In the genomic region with DNA sequence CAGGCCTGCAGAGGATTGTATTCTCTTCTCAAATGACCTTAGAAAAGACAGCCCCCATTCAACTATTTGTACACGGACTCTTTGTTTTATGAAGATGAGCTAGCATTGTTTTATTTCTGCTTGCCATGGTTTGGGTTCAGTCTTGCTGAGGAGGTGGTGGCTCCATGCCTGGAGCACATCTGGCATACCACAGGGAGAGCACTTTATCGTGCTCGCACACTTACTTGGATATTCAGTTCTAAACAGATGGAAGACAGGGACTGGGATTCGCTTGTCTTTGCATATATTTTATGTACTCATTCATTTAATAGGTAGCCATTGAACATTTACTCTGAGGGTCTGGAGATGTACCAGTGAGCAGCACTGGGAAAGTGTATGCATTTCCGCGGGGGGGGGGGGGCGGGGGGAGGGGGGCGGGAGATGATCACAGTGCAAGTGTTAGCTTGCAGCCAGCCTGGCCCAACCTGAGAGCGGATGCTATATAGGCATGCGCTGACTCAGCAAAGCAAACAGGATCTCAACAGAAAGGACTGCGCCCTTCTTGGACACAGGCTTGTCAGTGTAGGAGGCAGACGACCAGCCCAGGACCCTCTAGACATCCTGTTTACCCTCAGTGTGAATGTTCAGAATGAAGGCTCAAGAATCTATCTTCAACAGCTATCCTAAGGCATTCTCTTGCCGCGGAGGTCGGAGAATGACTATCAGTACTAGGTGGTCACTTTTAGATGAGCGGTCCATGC, we compare ENCODE assay signal across 24 mouse cellular contexts. TPM values are rescaled to one million over a fixed set of nuclear protein-coding genes. Genes with fewer than 3 reads are reported as not detected.
DNase-seq lines count a peak whose midpoint lies in the region; ATAC-seq and TF ChIP-seq lines count a peak whose summit lies in the region.
"Had no signal": no experiment of that assay in that cellular context is flagged by ENCODE, and none has a peak within 500 bp of the region (broad histone marks: within the 10 kb centered on the region; RNA-seq: fewer than 3 reads in every experiment).

No protein-coding gene starts in this region.

- no peak for TF ChIP-seq POLR2A in brain, embryonic 14.5 days (IDR thresholded peaks at IDR 0.05; ENCODE audit: borderline replicate concordance, extremely low read depth, insufficient read depth, insufficient read length, poor library complexity, severe bottlenecking)

- peak; percentile 37; the same call in 1 of the 2 replicates for ATAC-seq in hindbrain, embryonic 14.5 days (ENCODE audit: low FRiP score)
- ATAC-seq in hindbrain, postnatal 0 days, result no peak
- ATAC-seq in neural tube, embryonic 13.5 days (ENCODE audit: low read depth), result peak; percentile 65
- ATAC-seq: activated CD4-positive, CD25-positive, alpha-beta regulatory T cell, adult 4 months; CD4-positive, CD25-positive, alpha-beta regulatory T cell, adult 4 months; intestine, embryonic 16.5 days; Patski had no signal

- WGBS in hindbrain, embryonic 14.5 days, result 82% methylated on average over 16 of the region's 16 CpGs
- 75% methylated on average over 15 of the region's 16 CpGs for WGBS in hindbrain, postnatal 0 days
- WGBS in neural tube, embryonic 13.5 days, result 79% methylated on average over 16 of the region's 16 CpGs

- no peak overlapping the region for H3K4me2 ChIP-seq in hindbrain, embryonic 14.5 days (replicated peaks)
- no peak overlapping the region for H3K4me2 ChIP-seq in hindbrain, postnatal 0 days (ENCODE audit: low read depth, low read length)
- H3K4me2 ChIP-seq in neural tube, embryonic 13.5 days, result no peak overlapping the region
- H3K4me2 ChIP-seq: embryonic facial prominence, embryonic 12.5 days; heart, embryonic 15.5 days had no signal

- DNase-seq in hindbrain, embryonic 14.5 days (ENCODE audit: low spot score), result no peak
- DNase-seq in hindbrain, postnatal 0 days (ENCODE audit: low spot score), result no peak
- DNase-seq in neural tube, embryonic 10.5 days (ENCODE audit: extremely low spot score, low spot score), result no peak
- peak; percentile 16 for DNase-seq in brain, embryonic 14.5 days (ENCODE audit: low read depth)
- DNase-seq in thymus, postnatal 14 days, result no peak
- no peak for DNase-seq in B cell, adult 2 months
- DNase-seq: adrenal gland, postnatal 14 days; cerebellum, adult 11 months; cerebellum, adult 8-10 months; cerebellum, postnatal 14 days; gastrocnemius, postnatal 36 days; heart, adult 18-20 months; heart, postnatal 14 days; kidney, adult 2 months had no signal

- no peaks in the 10 kb centered on the region for H3K27me3 ChIP-seq in hindbrain, embryonic 14.5 days (ENCODE audit: control insufficient read depth, insufficient read depth, low read length)
- no peaks in the 10 kb centered on the region for H3K27me3 ChIP-seq in hindbrain, postnatal 0 days (ENCODE audit: insufficient read depth, low read length)
- H3K27me3 ChIP-seq in neural tube, embryonic 13.5 days, result no peaks in the 10 kb centered on the region
- H3K27me3 ChIP-seq: embryonic facial prominence, embryonic 12.5 days; heart, embryonic 15.5 days had no signal

- H3K4me1 ChIP-seq in hindbrain, embryonic 14.5 days (replicated peaks; ENCODE audit: control insufficient read depth, insufficient read depth, low read length), result no peaks in the 10 kb centered on the region
- H3K4me1 ChIP-seq in hindbrain, postnatal 0 days (ENCODE audit: insufficient read depth, low read length), result no peaks in the 10 kb centered on the region
- no peaks in the 10 kb centered on the region for H3K4me1 ChIP-seq in neural tube, embryonic 13.5 days (replicated peaks)

- H3K27ac ChIP-seq in hindbrain, embryonic 14.5 days, result no peak overlapping the region
- no peak overlapping the region for H3K27ac ChIP-seq in hindbrain, postnatal 0 days
- 0 out of 2 replicates have a peak overlapping the region, but pooled peaks have one; percentile 9 for H3K27ac ChIP-seq in neural tube, embryonic 13.5 days (replicated peaks)
- H3K27ac ChIP-seq: embryonic facial prominence, embryonic 12.5 days; heart, embryonic 10.5 days; heart, embryonic 15.5 days had no signal

- H3K36me3 ChIP-seq in hindbrain, embryonic 14.5 days (replicated peaks; ENCODE audit: control insufficient read depth, insufficient read depth), result no peaks in the 10 kb centered on the region
- no peaks in the 10 kb centered on the region for H3K36me3 ChIP-seq in hindbrain, postnatal 0 days (ENCODE audit: insufficient read depth, low read length)
- H3K36me3 ChIP-seq in neural tube, embryonic 13.5 days, result no peaks in the 10 kb centered on the region
- H3K36me3 ChIP-seq: embryonic facial prominence, embryonic 12.5 days; heart, embryonic 10.5 days; heart, embryonic 15.5 days had no signal

- no peak overlapping the region for H3K9ac ChIP-seq in hindbrain, embryonic 14.5 days
- no peak overlapping the region for H3K9ac ChIP-seq in hindbrain, postnatal 0 days (replicated peaks; ENCODE audit: low read length)
- H3K9ac ChIP-seq in neural tube, embryonic 13.5 days, result no peak overlapping the region
- H3K9ac ChIP-seq: embryonic facial prominence, embryonic 12.5 days; forebrain, postnatal 0 days; heart, embryonic 15.5 days had no signal

- TF ChIP-seq CTCF in hindbrain, postnatal 0 days (IDR thresholded peaks at IDR 0.05; ENCODE audit: low read depth), result no peak
- TF ChIP-seq CTCF in brain, embryonic 14.5 days (IDR thresholded peaks at IDR 0.05; ENCODE audit: borderline replicate concordance, extremely low read depth, insufficient read depth, insufficient read length), result no peak

- no peaks in the 10 kb centered on the region for H3K9me3 ChIP-seq in hindbrain, embryonic 14.5 days (ENCODE audit: control insufficient read depth, low read length)
- H3K9me3 ChIP-seq in hindbrain, postnatal 0 days (ENCODE audit: low read length), result no peaks in the 10 kb centered on the region
- no peaks in the 10 kb centered on the region for H3K9me3 ChIP-seq in neural tube, embryonic 13.5 days
- H3K9me3 ChIP-seq: embryonic facial prominence, embryonic 12.5 days; heart, embryonic 10.5 days; heart, embryonic 15.5 days had no signal

- no peak overlapping the region for H3K4me3 ChIP-seq in hindbrain, embryonic 14.5 days (replicated peaks; ENCODE audit: low read length)
- H3K4me3 ChIP-seq in hindbrain, postnatal 0 days (ENCODE audit: low read length), result no peak overlapping the region
- H3K4me3 ChIP-seq in neural tube, embryonic 13.5 days, result no peak overlapping the region
- H3K4me3 ChIP-seq: embryonic facial prominence, embryonic 12.5 days; heart, embryonic 10.5 days; heart, embryonic 15.5 days had no signal

RNA-seq across cellular contexts. Expression of a gene that starts 35.5 kb away (rescaled TPM):
- 0.55 TPM in 1 of 2 replicates, not detected in the other for polyA plus RNA-seq in hindbrain, embryonic 14.5 days (2014; fragmentation: Nextera tagmentation; extraction: Ambion mirVana)
- not detected in 2 replicates for total RNA-seq in hindbrain, postnatal 0 days (2014; rRNA removed)
- 0.14 and 0.16 TPM in 2 replicates for polyA plus RNA-seq in hindbrain, postnatal 0 days (2015; fragmentation: Nextera tagmentation; extraction: Ambion mirVana)
- 0.37 TPM in 1 of 2 replicates, not detected in the other for polyA plus RNA-seq in neural tube, embryonic 13.5 days (2015; fragmentation: Nextera tagmentation; extraction: Ambion mirVana)
- 0.09 and 0.34 TPM in 2 replicates for polyA plus RNA-seq in brain, embryonic 14.5 days (2012; rRNA removed)
- total RNA-seq: gastrocnemius, adult 8-10 months; gastrocnemius, postnatal 36 days; heart, adult 18-20 months; heart, postnatal 14 days had no signal
- polyA plus RNA-seq: heart, embryonic 15.5 days; intestine, embryonic 16.5 days; kidney, adult 2 months; Patski had no signal
